Mouse (Mus musculus): ENCODE results near the gene Ntn4. TPM values are rescaled to one million over a fixed set of nuclear protein-coding genes. Genes with fewer than 3 reads are reported as not detected.

Ntn4 gene
- polyA plus RNA-seq, 1 experiment from 2014 or later: 0.84 TPM

Other genes starting within 250 kb of the Ntn4 start
- gene Lta4h, start 187.3 kb upstream of the Ntn4 start, polyA plus RNA-seq (2016; fragmentation: Nextera tagmentation; extraction: Ambion mirVana): 150 and 152 TPM in 2 replicates
- 0.12 and 0.26 TPM in 2 replicates for gene Hal, start 151.9 kb upstream of the Ntn4 start, polyA plus RNA-seq (2016; fragmentation: Nextera tagmentation; extraction: Ambion mirVana)
- 0.24 and 0.28 TPM in 2 replicates for gene Amdhd1, start 100.6 kb upstream of the Ntn4 start, polyA plus RNA-seq (2016; fragmentation: Nextera tagmentation; extraction: Ambion mirVana)
- 0.43 and 0.46 TPM in 2 replicates for gene Ccdc38, start 100.0 kb upstream of the Ntn4 start, polyA plus RNA-seq (2016; fragmentation: Nextera tagmentation; extraction: Ambion mirVana)
- gene Snrpf, start 51.0 kb upstream of the Ntn4 start, polyA plus RNA-seq (2016; fragmentation: Nextera tagmentation; extraction: Ambion mirVana): 202 and 205 TPM in 2 replicates
- gene Usp44, start 190.9 kb downstream of the Ntn4 start, polyA plus RNA-seq (2016; fragmentation: Nextera tagmentation; extraction: Ambion mirVana): 16.3 and 17.4 TPM in 2 replicates

Measured in forebrain, embryonic 10.5 days (tissue).